Mouse (Mus musculus) kidney, adult 8-10 months (tissue): ENCODE data around the gene Cacna2d1.
A peak's percentile ranks its signal among the peaks of the same experiment; 100 is the strongest.

ENCODE experiments used
- DNase-seq, 2 experiments: peaks; one replicate each; pipeline ENCODE4 v3.0.0; 2022

Gene Cacna2d1

DNA sequence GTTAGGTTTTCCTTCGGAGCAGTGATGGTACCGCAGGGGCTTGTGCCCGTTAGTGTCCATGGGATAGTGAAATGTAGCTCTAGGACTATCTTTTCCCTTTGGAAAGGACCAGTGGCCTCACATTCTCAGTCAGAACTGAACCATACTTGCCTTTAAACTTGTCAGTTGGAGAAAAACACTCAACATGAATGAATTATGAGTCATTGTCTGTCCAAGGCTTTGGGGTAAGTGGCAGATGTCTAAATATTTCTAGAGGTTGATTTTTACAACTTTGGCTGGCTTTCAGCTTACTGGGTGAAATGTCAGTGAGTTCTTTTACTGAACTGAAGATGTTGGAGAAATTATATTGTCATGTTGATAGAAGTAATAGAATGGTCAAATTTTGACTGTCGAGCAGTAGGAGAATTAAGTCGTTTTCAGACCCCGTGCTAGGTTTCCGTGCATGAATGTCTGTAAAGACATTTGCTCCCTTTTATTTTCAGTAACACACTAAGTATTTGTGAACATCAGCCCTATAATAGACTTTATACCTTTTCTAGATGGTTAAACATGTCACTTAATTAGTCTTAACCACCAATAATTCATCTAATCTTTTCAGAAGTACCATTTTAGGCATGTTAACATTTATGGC, 50.9 kb downstream of the Cacna2d1 start:
- DNase-seq, result no peak

DNA sequence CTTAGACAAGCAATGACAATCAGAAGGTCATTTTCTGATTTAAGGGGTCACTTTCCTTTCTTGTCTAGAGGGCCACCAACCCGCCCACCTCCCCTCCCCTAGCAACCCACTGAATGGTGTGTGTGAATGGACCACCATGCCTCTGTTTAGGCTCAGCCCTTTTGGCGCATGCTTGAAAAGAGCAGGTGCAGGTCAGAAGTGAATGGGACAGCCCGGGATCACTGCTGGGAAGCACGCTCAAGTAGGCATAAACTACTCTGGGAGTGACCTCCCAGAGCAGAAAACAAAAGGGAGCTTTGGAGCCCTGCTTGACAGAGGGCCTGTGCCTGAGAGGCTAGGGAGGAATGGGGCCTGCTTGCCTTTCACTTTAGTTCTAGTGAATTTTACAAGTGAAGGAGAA, 51.4 kb downstream of the Cacna2d1 start:
- no peak for DNase-seq

GRCm38 (mm10) chr5:15991428-15992139, 57.1 kb downstream of the Cacna2d1 start:
- DNase-seq, result no peak

- DNase-seq, result no peak
Measured at GRCm38 (mm10) chr5:15993252-15993944, 58.9 kb downstream of the Cacna2d1 start.

GRCm38 (mm10) chr5:15997190-15997589, 62.7 kb downstream of the Cacna2d1 start:
- no peak for DNase-seq

DNA sequence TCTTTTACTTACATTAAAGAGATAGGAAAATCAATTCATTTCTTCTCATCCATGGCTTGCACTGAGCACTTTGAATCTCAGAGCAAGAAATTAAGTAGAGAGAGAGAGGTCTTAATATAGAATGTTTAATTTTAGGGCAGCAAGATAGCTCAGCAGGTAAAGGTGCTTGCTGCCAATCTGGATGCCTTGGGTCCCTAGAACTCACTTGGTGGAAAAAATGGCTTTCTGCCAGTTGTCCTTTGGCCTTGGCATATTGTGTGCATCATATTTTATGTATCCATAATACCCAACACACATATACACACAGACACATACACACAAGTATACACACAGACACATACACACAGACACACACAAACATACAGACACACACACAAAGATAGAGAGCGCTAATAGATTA, 63.3 kb downstream of the Cacna2d1 start:
- DNase-seq, result no peak

DNA sequence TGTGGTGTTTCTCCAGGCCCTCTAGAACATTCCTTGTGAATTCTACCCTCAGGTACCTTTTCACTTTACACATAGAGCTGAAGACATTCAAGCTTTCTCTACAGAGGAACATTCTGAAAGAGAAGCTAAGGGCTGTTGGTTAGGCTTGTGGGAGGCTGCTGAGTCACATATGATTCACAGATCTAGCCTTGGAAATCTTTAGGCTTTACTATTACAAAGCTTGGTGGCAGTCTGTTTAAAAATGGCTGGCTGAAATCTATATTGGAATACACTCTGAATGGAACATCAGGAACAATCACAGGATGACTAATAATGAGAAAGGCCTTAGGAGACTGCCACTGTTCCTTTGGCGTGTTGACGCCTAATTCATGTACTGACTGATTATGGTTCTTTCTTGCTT, 66.4 kb downstream of the Cacna2d1 start:
- DNase-seq, result no peak

DNA sequence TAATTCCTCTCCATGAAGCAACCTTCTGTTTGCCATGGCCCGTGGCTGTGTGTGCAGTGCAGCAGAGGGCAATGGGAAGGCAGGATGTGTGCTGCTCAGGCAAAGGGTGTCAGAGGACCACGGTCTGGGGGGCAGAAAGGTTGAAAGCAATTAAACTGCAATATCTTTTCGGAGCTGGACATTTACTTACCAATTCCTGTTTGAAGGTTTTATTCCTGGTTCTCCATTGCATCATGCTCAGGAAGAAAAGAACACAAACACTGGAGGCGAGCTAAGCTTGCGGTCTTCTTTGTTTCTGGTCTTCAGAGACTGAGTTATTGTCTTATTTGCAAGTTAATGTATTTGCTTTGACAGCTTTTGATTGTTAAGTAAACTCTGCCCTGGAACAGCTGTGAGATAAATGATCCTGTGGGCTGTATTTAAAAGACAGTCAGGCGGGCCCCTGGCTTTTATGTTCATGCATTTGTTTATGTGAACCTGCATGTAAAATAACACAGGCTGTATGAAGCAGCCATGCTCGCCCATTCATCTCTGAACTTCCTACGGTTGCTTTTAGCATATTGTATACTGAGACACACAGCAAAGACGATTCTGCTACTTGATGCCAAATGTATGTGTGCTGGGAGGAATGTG, 68.1 kb downstream of the Cacna2d1 start:
- no peak for DNase-seq

GRCm38 (mm10) chr5:16004305-16004704, 69.8 kb downstream of the Cacna2d1 start:
- no peak for DNase-seq

GRCm38 (mm10) chr5:16006964-16007363, 72.5 kb downstream of the Cacna2d1 start:
- no peak for DNase-seq

DNA sequence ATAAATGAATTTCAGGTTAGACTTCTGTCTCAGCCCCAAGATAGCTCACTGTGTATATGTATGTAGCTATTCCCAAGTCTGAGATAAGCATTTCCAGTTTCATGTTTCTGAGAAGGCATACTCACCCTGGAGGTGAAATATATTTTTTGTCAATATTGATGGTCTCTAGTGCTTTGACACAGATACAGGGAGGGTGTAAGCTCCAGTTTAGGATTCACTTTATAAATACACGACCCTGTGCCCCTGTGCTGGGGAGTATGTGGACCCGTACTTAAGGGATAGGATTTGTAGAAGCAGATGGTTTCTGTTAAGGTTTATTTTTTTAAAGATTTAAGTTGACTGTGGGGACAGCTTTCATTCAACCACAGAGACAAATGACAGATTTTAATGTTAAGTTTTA, 79.2 kb downstream of the Cacna2d1 start:
- no peak for DNase-seq

DNA sequence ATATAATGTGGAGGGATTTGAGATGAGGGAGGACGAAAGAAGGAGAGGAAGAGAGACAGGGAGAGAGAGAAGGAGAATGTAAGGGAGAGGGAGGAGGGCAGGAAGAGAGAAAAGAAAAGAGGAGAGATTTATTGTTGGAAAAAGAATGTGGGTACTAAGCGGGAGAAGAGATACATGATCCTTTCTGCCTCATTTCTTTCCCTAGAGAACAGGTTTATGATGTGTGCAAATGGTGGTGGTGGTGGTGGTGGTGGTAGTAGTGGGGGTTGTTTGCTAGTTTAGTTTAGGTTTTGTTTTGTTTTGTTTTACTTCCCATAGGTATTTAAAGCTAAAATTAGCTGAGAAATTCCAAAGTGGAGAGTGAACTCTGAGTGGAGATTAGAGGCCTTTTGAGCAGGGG, 79.9 kb downstream of the Cacna2d1 start:
- DNase-seq, result no peak

DNA sequence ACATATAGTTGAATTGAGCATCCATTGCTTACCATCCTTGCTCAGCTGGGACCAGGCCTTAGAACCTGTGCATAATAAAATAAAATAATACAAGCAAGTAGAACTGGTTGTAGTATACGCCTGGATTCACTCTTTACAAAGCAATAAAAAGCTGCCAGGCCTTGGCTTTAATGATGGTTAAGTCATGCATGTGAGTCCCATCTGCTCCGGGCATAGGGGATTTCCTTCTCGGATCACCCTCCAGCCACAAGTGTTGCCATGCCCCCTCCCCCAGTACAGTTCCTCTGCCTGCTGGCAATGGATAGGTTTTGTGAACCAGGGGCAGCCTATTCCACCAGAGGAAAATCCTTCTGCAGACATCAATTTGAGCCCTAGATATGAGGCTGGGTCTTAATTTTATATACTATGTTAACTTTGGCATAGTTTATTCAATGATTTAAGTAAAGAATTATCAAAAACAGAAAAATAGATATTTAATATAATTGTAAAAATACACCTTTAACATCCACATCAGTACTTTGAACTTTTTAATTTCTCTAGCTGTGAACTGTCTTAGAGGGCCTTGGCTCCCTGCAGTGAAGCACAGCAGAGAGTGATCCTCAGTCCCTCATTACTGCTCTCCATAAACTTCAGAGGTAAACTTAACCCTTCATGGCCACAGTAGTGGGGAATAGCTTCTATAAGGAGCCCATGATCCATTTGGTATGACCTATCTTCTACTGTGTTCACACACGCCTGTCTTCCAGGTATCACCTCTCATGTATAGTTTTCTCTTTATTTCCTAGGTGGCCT, 90.3 kb downstream of the Cacna2d1 start:
- DNase-seq, result no peak

GRCm38 (mm10) chr5:16028881-16029280, 94.4 kb downstream of the Cacna2d1 start:
- no peak for DNase-seq

GRCm38 (mm10) chr5:16029481-16029880, 95.0 kb downstream of the Cacna2d1 start:
- no peak for DNase-seq

- DNase-seq, result no peak
Measured at GRCm38 (mm10) chr5:16033569-16033968, 99.1 kb downstream of the Cacna2d1 start.

DNA sequence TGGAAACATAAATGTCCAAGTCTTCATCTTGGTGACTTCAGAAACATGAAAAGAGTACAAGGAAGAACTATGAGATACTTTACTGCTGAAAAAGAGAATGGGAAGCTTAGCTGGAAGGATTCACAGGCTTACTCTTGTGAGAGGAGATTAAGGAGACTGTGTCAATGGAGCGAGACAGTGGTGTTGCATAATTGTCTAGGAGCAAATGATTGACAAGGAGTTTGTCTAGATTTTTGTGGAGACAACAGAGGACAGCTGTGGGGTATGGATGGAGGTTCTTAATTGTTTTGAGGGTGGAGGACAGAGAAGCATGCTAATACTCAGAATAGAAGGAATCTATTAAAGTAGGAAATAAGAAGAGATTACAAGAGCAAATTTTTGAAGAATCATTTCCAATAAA, 100.8 kb downstream of the Cacna2d1 start:
- DNase-seq, result no peak

- DNase-seq, result no peak
Measured at GRCm38 (mm10) chr5:16045147-16045878, 110.8 kb downstream of the Cacna2d1 start.

DNA sequence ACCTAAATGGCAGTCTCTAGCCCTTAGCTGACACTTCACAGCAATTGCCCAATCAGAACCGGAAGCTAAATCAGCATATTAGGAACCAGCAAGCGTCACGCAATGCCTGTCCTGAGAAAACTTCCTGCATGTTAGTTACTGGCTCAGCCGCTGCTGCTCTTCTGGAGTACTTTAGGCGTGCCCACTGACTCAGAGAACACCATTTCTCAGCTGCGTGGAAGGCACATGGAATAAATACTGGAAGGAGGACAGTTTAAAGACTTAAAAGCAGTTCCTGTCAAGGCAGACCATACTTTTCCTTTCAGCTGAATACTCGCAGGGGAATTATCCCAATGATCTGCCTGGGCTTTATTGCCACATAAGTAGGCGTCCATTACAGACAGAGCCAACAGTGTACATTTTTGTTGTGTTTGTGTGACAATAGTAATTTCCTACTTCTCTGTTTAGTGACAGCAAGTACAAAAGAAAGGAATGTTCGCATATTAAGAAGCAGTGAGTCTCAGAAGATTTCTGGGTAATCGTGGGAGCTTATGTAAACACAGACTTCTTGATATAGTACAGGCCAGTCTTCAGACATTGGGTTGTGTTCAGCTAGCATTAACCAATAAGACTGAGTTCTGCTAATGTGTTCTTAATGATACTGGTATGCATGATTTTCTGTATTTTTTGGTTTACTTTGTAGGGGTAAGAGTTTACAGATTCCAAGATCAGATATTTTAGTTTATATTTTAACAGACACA, 113.1 kb downstream of the Cacna2d1 start:
- DNase-seq, result peak in 1 of 2 experiments; percentile 9

DNA sequence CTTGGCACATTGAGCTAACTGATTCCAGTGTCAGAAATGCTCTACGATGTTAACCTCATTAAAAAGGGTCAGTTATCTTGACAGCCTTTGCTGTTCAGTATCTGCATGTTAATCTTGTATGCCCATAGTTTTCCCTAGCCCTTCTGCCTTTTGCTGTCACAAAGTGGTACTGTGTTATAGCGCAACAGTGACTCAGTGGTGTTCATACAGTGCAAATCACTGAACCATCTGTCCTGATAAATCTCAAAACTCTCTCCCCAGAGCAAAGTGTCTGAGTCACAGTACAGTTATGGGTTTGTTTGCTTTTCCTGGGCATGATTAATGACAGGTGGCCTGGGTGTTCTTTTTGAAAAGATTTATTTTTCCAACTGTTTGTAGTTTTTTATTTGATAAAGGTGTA, 122.3 kb downstream of the Cacna2d1 start:
- DNase-seq, result no peak

GRCm38 (mm10) chr5:16062773-16063172, 128.3 kb downstream of the Cacna2d1 start:
- no peak for DNase-seq
